Mouse (Mus musculus) brain, embryonic 14.5 days (tissue): ENCODE data around the gene Gpld1. TPM values are rescaled to one million over a fixed set of nuclear protein-coding genes. Genes with fewer than 3 reads are reported as not detected.

Experiments used
- DNase-seq: peaks from one replicate; pipeline ENCODE4 v3.0.0-alpha.2; 2011; ENCODE audit warnings: low read depth
- CTCF ChIP-seq: fragments of 200-500 bp; IDR thresholded peaks from 2 replicates; pipeline ENCODE4 v1.5.1; 2012; ENCODE audit warnings: inconsistent platforms, mild to moderate bottlenecking, moderate library complexity, borderline replicate concordance; ENCODE audit not compliant: insufficient read depth, insufficient read length; ENCODE audit errors: extremely low read depth
- POLR2A ChIP-seq: fragments of 200-500 bp; IDR thresholded peaks from 2 replicates; pipeline ENCODE4 v1.6.1; 2012; ENCODE audit warnings: mild to moderate bottlenecking, inconsistent platforms, borderline replicate concordance; ENCODE audit not compliant: poor library complexity, insufficient read depth, insufficient read length, severe bottlenecking; ENCODE audit errors: extremely low read depth
- polyA plus RNA-seq: library from polyadenylated mRNA; depleted of rRNA; stranded (reverse); fragments of >200 nt; gene quantifications from 2 replicates; pipeline ENCODE4 v1.2.3, GENCODE M21; 2012; rRNA removed

Gene Gpld1
- polyA plus RNA-seq: 1.8 and 2.6 TPM in 2 replicates

DNA sequence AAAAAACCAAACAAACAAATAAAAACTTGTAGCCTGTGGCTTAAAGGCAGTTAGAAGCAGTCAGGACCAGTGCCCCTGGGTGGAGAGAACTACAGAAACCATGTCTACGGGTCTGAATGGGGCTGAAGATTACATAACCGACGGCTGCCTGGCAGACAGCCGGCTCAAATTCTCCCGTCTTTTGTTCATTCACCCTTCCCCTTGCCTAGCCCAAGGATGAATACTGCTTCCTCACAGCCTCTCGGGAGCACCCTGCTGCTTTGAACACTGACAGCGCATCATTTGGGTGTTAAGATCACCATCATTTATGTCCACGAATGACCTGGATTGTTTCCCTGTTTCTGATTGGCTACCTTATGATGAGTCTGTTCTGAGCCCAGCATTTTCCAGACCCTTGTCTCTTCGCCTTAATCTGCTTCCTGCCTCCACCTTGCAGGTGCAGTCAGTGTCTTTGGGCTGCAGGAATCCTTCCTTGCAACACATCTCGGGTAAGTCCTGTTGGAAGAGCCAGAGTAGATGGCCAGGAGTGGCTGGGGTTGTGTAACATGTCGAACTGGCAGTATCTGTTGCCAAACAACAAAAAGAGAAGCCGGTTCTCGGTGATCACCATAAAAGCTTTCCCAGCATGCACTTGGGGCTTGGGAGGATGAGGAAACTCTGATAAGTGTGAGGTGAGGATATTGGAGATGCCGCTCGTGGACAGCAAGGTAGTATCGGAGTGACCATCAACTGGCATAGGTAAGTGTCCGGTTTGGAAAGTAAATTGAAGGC lies at the start of gene Gpld1:
Gene Gpld1, plus strand, starts transcription at position 641 of the 771 bp plus-strand sequence.
- no peak for TF ChIP-seq CTCF
- DNase-seq: peak; percentile 65

DNA sequence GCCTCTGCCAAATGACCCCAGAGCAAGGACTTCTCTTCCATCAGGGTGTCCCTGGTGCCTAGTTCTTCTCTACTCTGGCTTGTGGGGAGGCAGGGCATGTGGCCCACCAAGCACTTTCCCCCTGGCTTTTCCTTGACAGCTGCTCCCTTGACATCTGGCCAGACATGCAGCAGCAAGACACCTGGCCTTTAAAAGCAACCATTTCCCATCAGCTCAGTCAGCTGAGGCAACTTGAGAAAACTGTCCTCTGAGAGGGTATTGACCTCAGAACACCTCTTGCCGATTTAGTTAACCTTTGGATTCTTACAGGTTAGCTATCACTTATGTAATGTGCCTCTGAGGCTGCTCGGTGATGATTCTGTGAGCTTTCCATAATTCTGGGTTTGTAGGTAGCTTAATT lies 49.1 kb upstream of the Gpld1 start:
- TF ChIP-seq POLR2A: no peak
- TF ChIP-seq CTCF: no peak

GRCm38 (mm10) chr13:24901916-24902315 lies 41.0 kb upstream of the Gpld1 start:
- TF ChIP-seq CTCF (no peak), POLR2A (no peak)
- no peak for DNase-seq

More for the DNA sequence above, 49.1 kb upstream of the Gpld1 start:
- DNase-seq: no peak

- TF ChIP-seq POLR2A: no peak
- no peak for TF ChIP-seq CTCF
- no peak for DNase-seq
Measured at GRCm38 (mm10) chr13:24903412-24903811, 39.5 kb upstream of the Gpld1 start.

DNA sequence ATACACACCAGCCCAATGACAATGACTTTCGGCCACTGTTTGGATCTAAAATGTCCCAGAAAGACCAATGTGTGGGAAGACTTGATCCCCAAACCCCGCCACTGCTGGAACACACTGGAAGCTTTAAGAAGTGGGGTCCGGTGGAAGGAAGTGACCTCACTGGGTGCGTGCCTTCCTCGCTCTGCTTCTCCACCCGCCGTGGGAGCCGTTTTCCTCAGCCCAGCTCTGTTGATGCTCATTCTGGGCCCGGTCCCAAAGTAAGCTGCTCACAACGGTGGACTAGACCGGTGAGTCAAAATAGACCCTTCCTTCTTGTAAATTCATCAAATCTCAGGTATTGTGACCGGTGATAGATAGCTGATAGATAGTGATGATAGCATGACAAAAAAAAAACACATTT lies 37.5 kb upstream of the Gpld1 start:
- DNase-seq: no peak
- no peak for TF ChIP-seq POLR2A

DNA sequence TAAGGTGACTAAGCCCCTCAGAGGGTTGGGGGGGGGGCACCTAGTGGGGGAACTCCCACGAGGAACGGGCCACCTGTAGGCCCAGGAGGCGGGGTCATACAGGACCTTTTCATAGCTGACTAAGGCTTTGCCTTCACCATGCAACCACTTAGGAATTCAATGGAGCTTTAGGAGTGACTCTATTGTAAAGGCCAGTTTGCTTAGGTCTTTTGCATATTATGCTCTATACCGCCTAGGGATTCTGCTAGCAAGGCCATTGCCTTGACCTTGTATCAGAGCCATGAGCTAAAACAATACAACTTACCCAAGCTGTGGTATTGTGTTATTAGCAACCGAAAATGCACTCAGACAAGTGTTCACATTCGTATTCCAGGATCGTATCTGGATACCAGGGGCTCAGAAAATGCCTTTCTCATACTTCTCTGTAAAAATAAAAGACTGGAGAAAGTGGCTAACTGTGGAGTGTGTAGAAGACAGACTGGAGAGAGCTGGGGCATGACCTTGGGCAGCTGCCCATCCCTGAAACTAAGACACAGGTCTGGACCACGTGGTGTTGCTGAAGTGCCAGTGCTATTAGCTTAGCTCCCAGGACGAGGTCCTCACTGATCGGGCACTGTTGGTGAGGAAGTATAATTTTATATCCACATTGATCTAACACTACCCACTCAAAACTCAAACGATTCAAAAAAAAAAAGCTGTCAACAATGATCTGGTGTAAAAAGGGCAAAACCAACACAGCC lies 36.0 kb upstream of the Gpld1 start:
- peak; percentile 24 for DNase-seq

DNA sequence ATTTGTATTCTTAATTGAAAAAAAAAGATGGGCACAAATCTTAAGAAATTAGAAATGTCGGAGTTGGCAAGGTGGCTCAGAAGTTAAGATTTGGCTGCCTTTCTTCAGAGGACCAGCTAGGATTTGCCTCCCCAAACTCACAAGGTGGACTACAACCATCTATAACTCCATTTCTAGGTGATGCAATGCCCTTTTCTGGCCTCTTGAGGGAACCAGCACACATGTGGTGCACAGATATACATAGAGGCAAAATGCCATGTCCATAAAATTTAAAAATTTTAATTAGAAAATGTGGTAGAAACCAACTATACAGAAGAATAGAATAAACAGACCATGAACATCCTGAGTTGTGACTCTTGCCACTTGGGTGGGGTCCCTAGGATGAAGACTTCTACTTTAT lies 33.8 kb upstream of the Gpld1 start:
- no peak for DNase-seq
- TF ChIP-seq CTCF (peak; percentile 14; the same call in 1 of the 2 replicates), POLR2A (no peak)

More for the DNA sequence above, 36.0 kb upstream of the Gpld1 start:
- no peak for TF ChIP-seq POLR2A
- no peak for TF ChIP-seq CTCF

DNA sequence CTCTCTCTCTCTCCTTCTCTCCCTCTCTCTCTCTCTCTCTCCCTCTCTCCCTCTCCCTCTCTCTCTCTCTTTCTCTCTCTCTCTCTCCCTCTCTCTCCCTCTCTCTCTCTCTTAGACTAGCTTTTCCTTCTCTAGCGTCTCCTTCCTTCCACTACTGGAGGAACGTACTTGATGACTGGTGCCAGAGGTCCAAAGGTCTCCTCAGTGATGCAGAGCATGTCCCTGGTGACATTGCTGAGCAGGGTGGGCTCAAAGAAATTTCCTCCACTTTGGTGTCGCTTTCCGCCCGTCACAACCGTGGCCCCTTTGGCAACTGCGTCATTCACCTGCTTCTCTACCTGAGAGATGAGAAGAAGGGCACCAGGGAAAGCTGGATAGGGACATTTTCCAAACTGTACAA lies 29.4 kb upstream of the Gpld1 start:
- no peak for TF ChIP-seq CTCF
- no peak for TF ChIP-seq POLR2A

DNA sequence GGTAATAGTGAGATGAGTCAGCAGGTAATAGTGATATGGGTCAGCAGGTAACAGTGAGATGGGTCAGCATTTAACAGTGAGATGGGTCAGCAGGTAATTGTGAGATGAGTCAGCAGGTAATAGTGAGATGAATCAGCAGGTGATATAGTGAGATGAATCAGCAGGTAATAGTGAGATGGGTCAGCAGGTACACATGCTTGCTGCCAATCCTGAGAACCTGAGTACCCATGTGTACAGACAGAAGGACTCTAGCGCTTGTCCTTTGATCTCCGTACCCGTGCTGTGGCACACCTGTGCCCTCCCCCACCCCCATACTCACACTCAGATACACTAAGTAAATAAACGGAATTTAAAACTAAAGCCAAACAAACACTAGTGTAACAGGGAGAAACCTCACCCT lies 28.0 kb upstream of the Gpld1 start:
- TF ChIP-seq POLR2A (no peak), CTCF (no peak)
- no peak for DNase-seq

More for the DNA sequence above, 29.4 kb upstream of the Gpld1 start:
- DNase-seq: no peak

DNA sequence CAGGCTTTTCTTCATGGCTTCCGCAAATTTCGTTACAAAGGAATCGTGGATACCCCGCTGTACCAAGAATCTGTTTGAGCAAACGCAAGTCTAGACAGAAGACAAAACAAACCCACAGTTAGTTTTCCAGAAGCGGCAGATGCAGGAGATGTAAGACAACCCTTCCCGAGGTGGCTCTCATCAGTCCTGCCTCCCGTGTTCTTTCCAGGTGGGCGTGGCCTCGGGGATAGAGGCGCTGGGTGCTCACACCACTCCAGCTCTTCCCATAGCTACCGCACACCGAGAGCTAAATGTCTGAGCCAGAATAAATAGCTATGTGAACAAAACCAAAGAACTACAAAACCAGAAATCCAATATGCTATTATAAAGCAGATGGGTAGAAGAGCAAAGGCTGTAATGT lies 27.1 kb upstream of the Gpld1 start:
- no peak for DNase-seq
- no peak for TF ChIP-seq POLR2A

DNA sequence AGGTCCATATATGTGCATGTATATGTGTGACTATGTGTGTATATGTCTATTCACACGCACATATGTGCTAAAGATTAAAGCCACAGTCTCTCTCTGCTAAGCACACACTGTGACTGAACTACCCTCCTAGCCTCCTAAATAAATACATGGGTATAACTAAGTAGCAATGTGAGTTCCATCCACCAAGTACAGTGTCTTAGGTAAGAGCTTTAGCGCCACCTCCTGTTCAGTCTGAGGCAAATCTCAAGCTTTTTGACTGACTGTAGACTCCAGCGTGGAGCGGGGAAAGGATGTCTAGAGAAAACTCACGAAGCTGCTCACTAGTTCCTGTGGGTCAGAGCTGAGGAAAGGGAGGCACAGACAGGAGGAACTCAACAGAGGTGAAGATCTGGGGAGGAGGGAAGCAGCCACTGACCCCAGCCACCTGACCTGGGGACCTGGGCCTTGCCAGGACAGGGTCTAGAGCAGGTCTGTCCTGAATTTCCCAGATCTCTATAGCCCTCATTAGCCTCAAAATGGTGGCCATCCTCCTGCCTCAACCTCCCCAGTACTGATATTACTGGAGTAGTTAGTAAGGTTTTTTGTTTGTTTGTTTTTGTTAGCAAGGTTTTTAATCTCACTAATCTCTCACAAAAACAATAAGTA lies 22.5 kb upstream of the Gpld1 start:
- DNase-seq: peak; percentile 85
- TF ChIP-seq CTCF (peak; percentile 70; the same call in 1 of the 2 replicates), POLR2A (no peak)
